Mouse (Mus musculus) intestine, postnatal 0 days (tissue): ENCODE measurements around the gene Hdac4. TPM values are rescaled to one million over a fixed set of nuclear protein-coding genes. Genes with fewer than 3 reads are reported as not detected.

Source experiments
- ATAC-seq: fragments of 200-750 bp; cut with Nextera tagmentation; 2 replicates; pipeline ENCODE4 v1.8.0; 2017; ENCODE audit warnings: mild to moderate bottlenecking, moderate TSS enrichment, moderate library complexity
- H3K27ac ChIP-seq: fragments of 300-500 bp; sonication (generic); 2 replicates; pipeline ENCODE4 v1.5.1; 2014; ENCODE audit warnings: mild to moderate bottlenecking, low read depth, low read length, moderate library complexity
- H3K27me3 ChIP-seq: fragments of 300-500 bp; sonication (generic); replicated peaks from 2 replicates; pipeline ENCODE4 v1.6.1; 2014; ENCODE audit warnings: low read length, mixed read lengths; ENCODE audit not compliant: control insufficient read depth, insufficient read depth
- H3K36me3 ChIP-seq: fragments of 300-500 bp; sonication (generic); 2 replicates; pipeline ENCODE4 v1.6.1; 2014; ENCODE audit warnings: mild to moderate bottlenecking, moderate library complexity; ENCODE audit not compliant: control insufficient read depth, insufficient read depth
- H3K4me1 ChIP-seq: fragments of 300-500 bp; sonication (generic); replicated peaks from 2 replicates; pipeline ENCODE4 v1.6.1; 2014; ENCODE audit warnings: antibody characterized with exemption, low read length, mixed read lengths; ENCODE audit not compliant: control insufficient read depth, insufficient read depth
- H3K4me2 ChIP-seq: fragments of 300-500 bp; sonication (generic); replicated peaks from 2 replicates; pipeline ENCODE4 v1.6.1; 2014; ENCODE audit warnings: low read depth, mild to moderate bottlenecking, moderate library complexity
- H3K4me3 ChIP-seq: fragments of 300-500 bp; sonication (generic); 2 replicates; pipeline ENCODE4 v1.5.1; 2014; ENCODE audit warnings: low read depth, low read length
- H3K9ac ChIP-seq: fragments of 300-500 bp; sonication (generic); 2 replicates; pipeline ENCODE4 v1.6.1; 2014; ENCODE audit warnings: mild to moderate bottlenecking, low read depth, low read length
- H3K9me3 ChIP-seq: fragments of 300-500 bp; sonication (generic); 2 replicates; pipeline ENCODE4 v1.6.1; 2016; ENCODE audit warnings: mixed run types; ENCODE audit not compliant: control insufficient read depth
- CTCF ChIP-seq: sonication (generic); IDR thresholded peaks from 2 replicates; pipeline ENCODE4 v1.5.1; 2016; ENCODE audit warnings: low read depth, mild to moderate bottlenecking, control low read depth, antibody characterized with exemption, moderate library complexity
- WGBS: fragments of 180-500 bp; shearing (Covaris S2); extraction: QIAGEN DNeasy Blood & Tissue Kit; methylation state at CpG from one replicate; pipeline ENCODE4 v1.1.7; 2014; 5-methylcytosine and 5-hydroxymethylcytosine counted together
- polyA plus RNA-seq: library from polyadenylated mRNA; unstranded; fragments of >200 nt; fragmentation: Nextera tagmentation; extraction: Ambion mirVana; gene quantifications from 2 replicates; pipeline ENCODE4 v1.2.1, GENCODE M21; 2015

Gene Hdac4
- polyA plus RNA-seq, 1 experiment from 2014 or later: 6.7 TPM

GRCm38 (mm10) chr1:92102825-92103224 lies 92.7 kb downstream of the Hdac4 start:
- Histone ChIP-seq H3K27ac (no peak overlapping the region), H3K9ac (no peak overlapping the region), H3K4me3 (no peak overlapping the region), H3K4me1 (no peaks in the 10 kb centered on the region; the same call in 1 of the 2 replicates), H3K36me3 (no peaks in the 10 kb centered on the region), H3K27me3 (no peaks in the 10 kb centered on the region), H3K4me2 (no peak overlapping the region), H3K9me3 (no peaks in the 10 kb centered on the region)
- no peak for ATAC-seq
- WGBS: 100% methylated on average over 1 of the region's 1 CpGs
- no peak for TF ChIP-seq CTCF

- no peak overlapping the region for H3K4me3 ChIP-seq
- H3K27ac ChIP-seq: no peak overlapping the region
- no peaks in the 10 kb centered on the region for H3K9me3 ChIP-seq
- H3K4me1 ChIP-seq: no peaks in the 10 kb centered on the region; the same call in 1 of the 2 replicates
- WGBS: 60% methylated on average over 4 of the region's 4 CpGs
- no peak for ATAC-seq
- no peaks in the 10 kb centered on the region for H3K27me3 ChIP-seq
- H3K36me3 ChIP-seq: no peaks in the 10 kb centered on the region
- TF ChIP-seq CTCF: no peak
- no peak overlapping the region for H3K4me2 ChIP-seq
- no peak overlapping the region for H3K9ac ChIP-seq
Measured at GRCm38 (mm10) chr1:92100371-92100891, 95.1 kb downstream of the Hdac4 start.

GRCm38 (mm10) chr1:92099964-92100363 lies 95.5 kb downstream of the Hdac4 start:
- H3K9me3 ChIP-seq: no peaks in the 10 kb centered on the region
- no peak overlapping the region for H3K4me2 ChIP-seq
- 85% methylated on average over 4 of the region's 4 CpGs for WGBS
- no peak for ATAC-seq
- H3K27me3 ChIP-seq: no peaks in the 10 kb centered on the region
- H3K27ac ChIP-seq: no peak overlapping the region
- no peak for TF ChIP-seq CTCF
- H3K4me1 ChIP-seq: no peaks in the 10 kb centered on the region; the same call in 1 of the 2 replicates
- no peaks in the 10 kb centered on the region for H3K36me3 ChIP-seq
- no peak overlapping the region for H3K9ac ChIP-seq
- H3K4me3 ChIP-seq: no peak overlapping the region

GRCm38 (mm10) chr1:92099502-92099901 lies 96.0 kb downstream of the Hdac4 start:
- no peaks in the 10 kb centered on the region; the same call in 1 of the 2 replicates for H3K4me1 ChIP-seq
- H3K4me2 ChIP-seq: no peak overlapping the region
- no peak overlapping the region for H3K27ac ChIP-seq
- H3K36me3 ChIP-seq: no peaks in the 10 kb centered on the region
- H3K27me3 ChIP-seq: no peaks in the 10 kb centered on the region
- no peak overlapping the region for H3K9ac ChIP-seq
- H3K4me3 ChIP-seq: no peak overlapping the region
- TF ChIP-seq CTCF: no peak
- 50% methylated on average over 4 of the region's 4 CpGs for WGBS
- H3K9me3 ChIP-seq: no peaks in the 10 kb centered on the region
- ATAC-seq: no peak

GRCm38 (mm10) chr1:92098456-92098855 lies 97.0 kb downstream of the Hdac4 start:
- WGBS: 81% methylated on average over 3 of the region's 3 CpGs
- Histone ChIP-seq H3K36me3 (no peaks in the 10 kb centered on the region), H3K4me1 (no peaks in the 10 kb centered on the region; the same call in 1 of the 2 replicates), H3K27me3 (no peaks in the 10 kb centered on the region), H3K4me3 (no peak overlapping the region), H3K9ac (no peak overlapping the region), H3K4me2 (no peak overlapping the region), H3K9me3 (no peaks in the 10 kb centered on the region), H3K27ac (no peak overlapping the region)
- no peak for TF ChIP-seq CTCF
- ATAC-seq: no peak

- H3K36me3 ChIP-seq: no peaks in the 10 kb centered on the region
- no peak overlapping the region for H3K4me3 ChIP-seq
- TF ChIP-seq CTCF: no peak
- no peaks in the 10 kb centered on the region for H3K27me3 ChIP-seq
- no peak overlapping the region for H3K9ac ChIP-seq
- no peaks in the 10 kb centered on the region; the same call in 1 of the 2 replicates for H3K4me1 ChIP-seq
- no peak overlapping the region for H3K4me2 ChIP-seq
- WGBS: 76% methylated on average over 3 of the region's 3 CpGs
- H3K9me3 ChIP-seq: no peaks in the 10 kb centered on the region
- H3K27ac ChIP-seq: no peak overlapping the region
- ATAC-seq: no peak
Measured at GRCm38 (mm10) chr1:92096991-92097525, 98.4 kb downstream of the Hdac4 start.
